Mouse (Mus musculus) bone marrow macrophage, adult 2 months (primary cell): Measurements from ENCODE around the gene Synpr.

ENCODE experiments used
- CTCF ChIP-seq: IDR thresholded peaks from 2 replicates; pipeline ENCODE4 v1.5.1; 2012; ENCODE audit warnings: low read depth, mild to moderate bottlenecking, low read length, moderate library complexity
- POLR2A ChIP-seq: IDR thresholded peaks from 2 replicates; pipeline ENCODE4 v1.6.1; 2012; ENCODE audit warnings: mild to moderate bottlenecking, low read depth, low read length, borderline replicate concordance

GRCm38 (mm10) chr14:13344240-13344639 is 59.7 kb downstream of the Synpr start:
- TF ChIP-seq CTCF (no peak), POLR2A (no peak)
